In genomic region chr4:58293099-58293498, GRCm38 (mm10) we compare ENCODE assay signal across 35 mouse cellular contexts. TPM values are rescaled to one million over a fixed set of nuclear protein-coding genes. Genes with fewer than 3 reads are reported as not detected.
"Had no signal": no experiment of that assay in that cellular context is flagged by ENCODE, and none has a peak within 500 bp of the region (broad histone marks: within the 10 kb centered on the region; RNA-seq: fewer than 3 reads in every experiment).

No protein-coding gene starts in this region.

- H3K9me3 ChIP-seq: heart, embryonic 10.5 days; heart, embryonic 12.5 days; heart, embryonic 13.5 days; heart, embryonic 15.5 days; hindbrain, embryonic 10.5 days; hindbrain, embryonic 12.5 days; hindbrain, embryonic 13.5 days; hindbrain, embryonic 15.5 days; intestine, embryonic 15.5 days; kidney, embryonic 15.5 days had no signal

- DNase-seq: heart, postnatal 10 days; heart, postnatal 14 days; heart, postnatal 36 days; heart, postnatal 4 days; kidney, adult 11 months; kidney, adult 18-20 months; kidney, adult 2 months; kidney, adult 8-10 months; kidney, adult 9 months; kidney, postnatal 10 days; kidney, postnatal 14 days; kidney, postnatal 25 days; kidney, postnatal 36 days; kidney, postnatal 4 days; layer of hippocampus, adult 9-11 months; layer of hippocampus, postnatal 36 days had no signal

- H3K4me1 ChIP-seq: heart, embryonic 13.5 days; heart, embryonic 15.5 days; hindbrain, embryonic 10.5 days; hindbrain, embryonic 12.5 days; hindbrain, embryonic 13.5 days; hindbrain, embryonic 15.5 days; kidney, embryonic 15.5 days had no signal

- H3K27me3 ChIP-seq: heart, embryonic 12.5 days; heart, embryonic 13.5 days; heart, embryonic 15.5 days; hindbrain, embryonic 12.5 days; hindbrain, embryonic 13.5 days; hindbrain, embryonic 15.5 days; intestine, embryonic 15.5 days; kidney, embryonic 15.5 days had no signal

- H3K4me2 ChIP-seq: heart, embryonic 11.5 days; heart, embryonic 12.5 days; heart, embryonic 13.5 days; heart, embryonic 15.5 days; hindbrain, embryonic 12.5 days; hindbrain, embryonic 13.5 days; hindbrain, embryonic 14.5 days; hindbrain, embryonic 15.5 days; intestine, embryonic 15.5 days; kidney, embryonic 15.5 days had no signal

- H3K4me3 ChIP-seq: heart, embryonic 10.5 days; heart, embryonic 12.5 days; heart, embryonic 13.5 days; heart, embryonic 15.5 days; hindbrain, embryonic 10.5 days; hindbrain, embryonic 12.5 days; hindbrain, embryonic 13.5 days; hindbrain, embryonic 15.5 days; intestine, embryonic 15.5 days; kidney, embryonic 15.5 days; layer of hippocampus, adult 2 months had no signal

- H3K9ac ChIP-seq: heart, embryonic 12.5 days; heart, embryonic 13.5 days; heart, embryonic 15.5 days; hindbrain, embryonic 12.5 days; hindbrain, embryonic 13.5 days; hindbrain, embryonic 14.5 days; hindbrain, embryonic 15.5 days; intestine, embryonic 15.5 days; kidney, embryonic 15.5 days had no signal

- H3K36me3 ChIP-seq: heart, embryonic 10.5 days; heart, embryonic 12.5 days; heart, embryonic 13.5 days; heart, embryonic 15.5 days; hindbrain, embryonic 10.5 days; hindbrain, embryonic 12.5 days; hindbrain, embryonic 13.5 days; hindbrain, embryonic 15.5 days; intestine, embryonic 15.5 days; kidney, embryonic 15.5 days had no signal

- H3K27ac ChIP-seq: heart, embryonic 10.5 days; heart, embryonic 13.5 days; heart, embryonic 15.5 days; hindbrain, embryonic 10.5 days; hindbrain, embryonic 12.5 days; hindbrain, embryonic 13.5 days; hindbrain, embryonic 14.5 days; hindbrain, embryonic 15.5 days; hindbrain, postnatal 0 days; intestine, embryonic 15.5 days; kidney, embryonic 15.5 days; kidney, postnatal 0 days; layer of hippocampus, adult 2 months had no signal

RNA-seq across cellular contexts. Expression of gene Musk, which starts 7.3 kb away (rescaled TPM):
- total RNA-seq: hematopoietic stem cell, adult 5-6 weeks had no signal
- polyA plus RNA-seq: heart, embryonic 10.5 days; heart, embryonic 11.5 days; heart, embryonic 14.5 days; heart, embryonic 15.5 days; heart, postnatal 0 days; inflammation-experienced regulatory T-cells, adult 6 months had no signal
